Mouse (Mus musculus) liver, embryonic 11.5 days (tissue): ENCODE results near the gene Timp2. TPM values are rescaled to one million over a fixed set of nuclear protein-coding genes. Genes with fewer than 3 reads are reported as not detected.

Experiments
- ATAC-seq: fragments of 200-750 bp; cut with Nextera tagmentation; replicated peaks from 2 replicates; pipeline ENCODE4 v1.8.0; 2017; ENCODE audit warnings: moderate number of reproducible peaks, mild to moderate bottlenecking, moderate TSS enrichment, moderate library complexity; ENCODE audit not compliant: low FRiP score
- DNase-seq: peaks from one replicate; pipeline ENCODE4 v3.0.0-alpha.2; 2017; ENCODE audit warnings: low spot score
- H3K27ac ChIP-seq: fragments of 300-500 bp; sonication (generic); 2 replicates; pipeline ENCODE4 v1.5.1; 2014; ENCODE audit warnings: mild to moderate bottlenecking, low read depth, low read length, control low read depth
- H3K27me3 ChIP-seq: fragments of 300-500 bp; sonication (generic); replicated peaks from 2 replicates; pipeline ENCODE4 v1.6.1; 2014; ENCODE audit warnings: low read length, mixed read lengths; ENCODE audit not compliant: control insufficient read depth, insufficient read depth
- H3K36me3 ChIP-seq: fragments of 300-500 bp; sonication (generic); 2 replicates; pipeline ENCODE4 v1.6.1; 2014; ENCODE audit warnings: mild to moderate bottlenecking, low read length, moderate library complexity, mixed read lengths; ENCODE audit not compliant: control insufficient read depth, insufficient read depth
- H3K4me1 ChIP-seq: fragments of 300-500 bp; sonication (generic); replicated peaks from 2 replicates; pipeline ENCODE4 v1.6.1; 2014; ENCODE audit warnings: low read length, mixed read lengths; ENCODE audit not compliant: control insufficient read depth, insufficient read depth
- H3K4me2 ChIP-seq: fragments of 300-500 bp; sonication (generic); 2 replicates; pipeline ENCODE4 v1.6.1; 2014; ENCODE audit warnings: mild to moderate bottlenecking, control low read depth, moderate library complexity
- H3K4me3 ChIP-seq: fragments of 300-500 bp; sonication (generic); 2 replicates; pipeline ENCODE4 v1.5.1; 2014; ENCODE audit warnings: low read depth, low read length, control low read depth
- H3K9ac ChIP-seq: fragments of 300-500 bp; sonication (generic); 2 replicates; pipeline ENCODE4 v1.6.1; 2014; ENCODE audit warnings: low read depth, low read length, control low read depth
- H3K9me3 ChIP-seq: fragments of 300-500 bp; sonication (generic); 2 replicates; pipeline ENCODE4 v1.6.1; 2016; ENCODE audit warnings: low read length, inconsistent platforms, mixed read lengths; ENCODE audit not compliant: control insufficient read depth
- WGBS: fragments of 180-500 bp; shearing (Covaris S2); extraction: QIAGEN DNeasy Blood & Tissue Kit; methylation state at CpG from one replicate; pipeline ENCODE4 v1.1.7; 2014; 5-methylcytosine and 5-hydroxymethylcytosine counted together
- polyA plus RNA-seq: library from polyadenylated mRNA; unstranded; fragments of >200 nt; fragmentation: Nextera tagmentation; extraction: Ambion mirVana; gene quantifications from 2 replicates; pipeline ENCODE4 v1.2.1, GENCODE M21; 2014

The Timp2 gene
- polyA plus RNA-seq, 1 experiment from 2014 or later, result 17.8 TPM

DNA sequence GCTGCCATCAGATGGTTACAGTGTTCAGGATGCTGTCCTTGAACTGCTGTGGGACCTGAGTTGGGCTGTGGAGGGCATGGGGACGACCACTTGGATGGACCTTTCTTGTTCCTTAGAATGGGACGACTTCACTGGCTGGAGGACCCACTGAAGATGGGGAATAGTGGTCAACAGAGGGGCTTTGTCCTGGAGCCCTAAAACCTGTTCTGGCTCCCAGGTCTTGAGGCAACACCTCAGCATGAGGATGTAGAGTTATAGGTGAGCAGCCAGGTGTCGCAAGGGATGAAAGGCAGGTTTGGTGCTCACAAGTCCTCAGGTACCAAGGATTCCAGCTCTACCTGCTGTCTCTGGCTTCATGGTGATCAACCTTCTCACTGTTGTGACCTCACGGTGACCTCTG is 29.0 kb downstream of the Timp2 start:
- peaks cover 3% of the 10 kb centered on the region for H3K4me1 ChIP-seq
- no peak overlapping the region for H3K27ac ChIP-seq
- no peak overlapping the region for H3K4me3 ChIP-seq
- H3K36me3 ChIP-seq, result no peaks in the 10 kb centered on the region; the same call in 1 of the 2 replicates
- no peaks in the 10 kb centered on the region for H3K27me3 ChIP-seq
- H3K4me2 ChIP-seq, result no peak overlapping the region
- H3K9ac ChIP-seq, result no peak overlapping the region
- WGBS, result 82% methylated on average over 4 of the region's 4 CpGs
- no peaks in the 10 kb centered on the region for H3K9me3 ChIP-seq
- DNase-seq (no peak), ATAC-seq (no peak)

DNA sequence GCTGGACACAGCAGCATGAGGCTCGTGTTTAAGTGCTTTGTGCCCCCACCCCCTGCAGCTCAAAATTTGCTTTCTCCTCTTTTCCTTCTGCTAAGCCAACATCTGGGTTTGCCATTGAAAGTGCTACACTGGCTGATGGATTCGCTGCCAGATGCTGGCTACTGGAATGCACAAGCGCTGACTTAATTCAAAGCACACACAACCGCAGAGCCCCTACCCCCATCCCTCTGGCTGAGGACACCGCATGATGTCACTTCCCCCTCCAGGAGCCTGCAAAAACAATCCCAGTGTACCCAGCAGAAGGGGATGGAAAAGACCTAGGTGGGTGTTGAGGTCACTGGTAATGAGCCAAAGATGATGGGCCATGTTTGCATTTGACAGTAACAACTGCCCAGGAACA is 31.0 kb downstream of the Timp2 start:
- Histone ChIP-seq H3K4me1 (peaks cover 3% of the 10 kb centered on the region), H3K9ac (no peak overlapping the region), H3K27ac (no peak overlapping the region), H3K4me2 (no peak overlapping the region), H3K9me3 (no peaks in the 10 kb centered on the region), H3K4me3 (no peak overlapping the region), H3K27me3 (no peaks in the 10 kb centered on the region), H3K36me3 (0 out of 2 replicates have a peak, but pooled peaks cover 2% of the 10 kb centered on the region)
- no peak for ATAC-seq
- no peak for DNase-seq
- WGBS, result 41% methylated on average over 5 of the region's 5 CpGs

DNA sequence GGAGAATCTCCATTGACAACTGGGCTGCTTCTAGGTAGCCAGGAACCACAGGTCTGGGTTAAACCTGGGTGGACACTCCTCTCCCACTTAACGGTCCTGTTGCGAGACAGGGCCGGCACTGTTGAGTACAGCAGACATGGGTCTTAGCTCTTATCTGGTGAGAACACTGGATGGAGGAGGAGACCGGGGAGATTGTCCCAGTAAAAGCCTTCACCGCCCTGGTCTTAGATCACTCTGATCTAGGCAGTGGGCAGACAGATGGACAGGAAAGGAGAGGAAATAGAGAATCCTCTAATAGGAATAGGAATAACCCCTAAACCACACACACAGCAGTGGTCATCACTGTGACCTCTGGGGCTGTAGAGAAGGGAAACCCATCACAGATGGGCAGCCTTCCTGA is 31.6 kb downstream of the Timp2 start:
- Histone ChIP-seq H3K27me3 (no peaks in the 10 kb centered on the region), H3K4me1 (peaks cover 3% of the 10 kb centered on the region), H3K9me3 (no peaks in the 10 kb centered on the region), H3K9ac (no peak overlapping the region), H3K36me3 (0 out of 2 replicates have a peak, but pooled peaks cover 2% of the 10 kb centered on the region), H3K4me2 (no peak overlapping the region), H3K4me3 (no peak overlapping the region), H3K27ac (no peak overlapping the region)
- WGBS, result 26% methylated on average over 5 of the region's 5 CpGs
- ATAC-seq, result no peak
- no peak for DNase-seq

DNA sequence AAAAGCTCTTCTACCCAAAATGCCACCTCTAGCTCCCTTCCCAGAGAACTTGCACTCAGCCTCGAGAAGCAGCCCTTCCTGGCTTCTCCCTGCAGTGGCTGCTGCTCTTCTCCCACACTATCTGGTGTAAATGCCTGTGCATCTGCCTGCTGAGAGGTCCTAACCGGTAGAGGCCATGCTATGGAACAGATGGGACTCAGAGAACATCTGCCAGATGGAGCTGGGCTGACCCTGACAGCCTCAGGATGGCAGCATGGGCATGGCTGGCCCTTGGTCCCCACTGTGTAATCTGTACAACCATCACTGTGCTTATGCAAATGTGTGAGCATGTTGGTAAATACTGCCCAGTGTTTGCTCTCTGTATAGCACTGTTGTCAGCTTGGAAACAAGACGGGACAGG is 32.9 kb downstream of the Timp2 start:
- peaks cover 3% of the 10 kb centered on the region for H3K4me1 ChIP-seq
- ATAC-seq (no peak), DNase-seq (no peak)
- no peak overlapping the region for H3K4me3 ChIP-seq
- H3K27ac ChIP-seq, result no peak overlapping the region
- 0 out of 2 replicates have a peak, but pooled peaks cover 2% of the 10 kb centered on the region for H3K36me3 ChIP-seq
- no peak overlapping the region for H3K9ac ChIP-seq
- no peaks in the 10 kb centered on the region for H3K9me3 ChIP-seq
- WGBS, result 51% methylated on average over 3 of the region's 3 CpGs
- no peaks in the 10 kb centered on the region for H3K27me3 ChIP-seq
- no peak overlapping the region for H3K4me2 ChIP-seq

DNA sequence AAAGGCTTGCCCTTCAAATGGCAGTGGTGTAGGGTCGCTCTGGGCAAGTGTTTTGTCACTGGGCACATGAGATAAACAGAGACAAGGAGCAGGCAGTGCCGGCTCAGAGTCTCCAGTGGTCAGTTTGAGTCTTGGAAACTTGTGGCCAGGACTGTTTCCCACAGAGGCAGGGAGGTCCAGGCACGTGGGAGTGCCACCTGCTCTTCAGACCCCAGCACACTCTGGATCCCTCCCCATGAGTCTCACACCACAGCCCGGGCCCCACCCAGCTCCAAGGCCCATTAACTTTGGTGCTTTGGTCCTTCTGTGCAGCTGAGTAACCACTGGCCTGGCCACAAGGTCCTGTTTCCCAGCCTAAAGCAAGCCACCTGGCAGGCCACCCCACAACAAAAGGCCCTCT is 33.6 kb downstream of the Timp2 start:
- no peak overlapping the region for H3K27ac ChIP-seq
- no peak for DNase-seq
- H3K9ac ChIP-seq, result no peak overlapping the region
- 68% methylated on average over 4 of the region's 4 CpGs for WGBS
- no peaks in the 10 kb centered on the region; the same call in none of the 2 replicates for H3K4me1 ChIP-seq
- no peaks in the 10 kb centered on the region for H3K9me3 ChIP-seq
- 0 out of 2 replicates have a peak, but pooled peaks cover 2% of the 10 kb centered on the region for H3K36me3 ChIP-seq
- no peak for ATAC-seq
- no peak overlapping the region for H3K4me2 ChIP-seq
- no peak overlapping the region for H3K4me3 ChIP-seq
- H3K27me3 ChIP-seq, result no peaks in the 10 kb centered on the region

DNA sequence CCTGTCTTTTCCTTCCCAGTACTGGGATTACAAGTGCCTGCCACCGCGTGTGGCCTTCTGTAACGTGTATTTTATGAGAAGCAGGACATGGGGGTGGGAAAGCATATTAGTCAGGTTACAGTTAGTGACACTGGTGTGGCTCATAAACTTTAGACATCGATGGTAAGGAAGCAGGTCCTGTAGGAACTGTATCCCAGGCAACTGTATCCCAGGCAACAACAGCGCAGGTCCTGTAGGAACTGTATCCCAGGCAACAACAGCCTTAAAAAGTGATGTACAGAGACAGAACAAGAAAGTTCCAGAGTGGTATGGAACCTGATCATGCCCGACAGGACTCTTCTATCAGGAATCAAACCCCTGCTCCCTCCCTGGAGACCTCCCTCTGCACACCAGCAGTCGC is 34.0 kb downstream of the Timp2 start:
- ATAC-seq, result no peak
- 82% methylated on average over 7 of the region's 7 CpGs for WGBS

DNA sequence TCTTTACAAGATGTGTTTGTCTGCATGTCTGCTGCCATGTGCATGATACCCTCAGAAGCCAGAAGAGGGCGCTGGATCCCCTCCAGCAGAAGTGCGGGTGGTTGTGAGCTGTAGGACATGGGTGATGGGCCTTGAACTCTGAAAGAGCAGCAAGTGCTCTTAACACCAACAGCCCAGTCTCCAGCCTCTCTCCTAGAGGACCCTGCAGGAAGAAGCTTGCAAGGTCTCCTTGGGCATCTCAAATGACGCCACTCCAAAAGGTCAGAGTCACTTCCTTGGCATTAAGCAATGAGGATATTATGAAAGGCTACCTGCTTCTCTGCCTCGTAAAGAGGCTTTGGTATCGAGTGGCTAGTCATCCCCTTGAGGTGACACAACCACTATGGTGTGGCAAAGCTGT is 36.9 kb downstream of the Timp2 start:
- ATAC-seq, result no peak
- no peak overlapping the region for H3K27ac ChIP-seq
- 52% methylated on average over 5 of the region's 5 CpGs for WGBS

More for the DNA sequence above, 34.0 kb downstream of the Timp2 start:
- Histone ChIP-seq H3K4me1 (no peaks in the 10 kb centered on the region; the same call in none of the 2 replicates), H3K27me3 (no peaks in the 10 kb centered on the region), H3K36me3 (0 out of 2 replicates have a peak, but pooled peaks cover 2% of the 10 kb centered on the region), H3K9me3 (no peaks in the 10 kb centered on the region), H3K9ac (no peak overlapping the region), H3K27ac (no peak overlapping the region), H3K4me2 (no peak overlapping the region), H3K4me3 (no peak overlapping the region)
- DNase-seq, result no peak

DNA sequence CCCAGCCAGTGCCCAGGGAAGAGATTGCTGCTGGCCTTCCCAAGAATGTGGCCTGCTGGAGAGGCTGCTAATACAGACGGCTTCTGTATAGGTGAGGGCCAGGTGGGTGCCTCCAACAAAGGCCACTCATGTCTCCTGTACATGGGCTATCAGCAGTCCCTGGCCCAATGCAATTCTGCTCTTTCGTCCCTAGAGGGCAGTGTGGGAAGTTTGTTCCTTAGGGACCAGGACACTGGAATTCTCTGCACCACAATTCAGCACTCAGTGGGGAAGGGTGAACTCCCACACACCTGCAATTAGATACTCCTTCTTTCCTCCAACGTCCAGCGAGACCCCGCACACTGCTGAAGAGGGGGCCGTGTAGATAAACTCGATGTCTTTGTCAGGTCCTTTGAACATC is 38.4 kb downstream of the Timp2 start:
- H3K9me3 ChIP-seq, result no peaks in the 10 kb centered on the region
- no peaks in the 10 kb centered on the region for H3K4me1 ChIP-seq
- H3K9ac ChIP-seq, result no peak overlapping the region
- H3K4me2 ChIP-seq, result no peak overlapping the region
- H3K36me3 ChIP-seq, result 0 out of 2 replicates have a peak, but pooled peaks cover 2% of the 10 kb centered on the region
- 15% methylated on average over 7 of the region's 7 CpGs for WGBS
- no peaks in the 10 kb centered on the region for H3K27me3 ChIP-seq
- no peak for DNase-seq
- no peak overlapping the region for H3K27ac ChIP-seq
- no peak for ATAC-seq
- H3K4me3 ChIP-seq, result no peak overlapping the region

More for the DNA sequence above, 36.9 kb downstream of the Timp2 start:
- Histone ChIP-seq H3K4me2 (no peak overlapping the region), H3K4me3 (no peak overlapping the region), H3K27me3 (no peaks in the 10 kb centered on the region), H3K9me3 (no peaks in the 10 kb centered on the region), H3K4me1 (no peaks in the 10 kb centered on the region), H3K9ac (no peak overlapping the region), H3K36me3 (0 out of 2 replicates have a peak, but pooled peaks cover 2% of the 10 kb centered on the region)
- DNase-seq, result no peak

DNA sequence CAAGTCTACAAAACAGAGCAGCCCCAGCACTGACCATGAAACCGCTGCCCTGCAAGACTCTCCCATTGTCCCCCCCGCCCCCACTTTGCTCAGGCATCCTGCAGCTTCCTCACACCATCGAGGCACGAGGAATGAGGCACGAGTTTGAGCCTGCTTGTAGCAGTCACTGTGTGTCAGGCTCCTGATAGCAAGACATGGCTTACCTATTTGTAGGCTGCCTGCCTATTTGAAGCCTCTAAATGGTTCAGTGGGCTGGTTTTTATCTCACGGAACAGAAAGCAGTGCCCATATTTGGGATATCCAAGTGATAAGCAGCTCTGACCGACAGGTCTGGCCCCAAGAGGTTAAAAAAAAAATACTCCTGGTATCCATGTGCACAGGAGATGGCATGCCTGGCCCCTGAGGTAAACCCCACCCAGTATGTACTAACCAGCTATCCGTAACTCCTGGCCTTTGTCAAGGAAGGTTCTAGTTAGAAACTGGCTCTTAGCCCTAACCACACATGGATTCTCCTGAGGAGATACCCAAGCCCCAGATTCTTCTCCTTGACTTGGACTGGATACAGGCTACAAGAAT is 39.2 kb downstream of the Timp2 start:
- H3K4me2 ChIP-seq, result no peak overlapping the region
- no peaks in the 10 kb centered on the region for H3K9me3 ChIP-seq
- DNase-seq (no peak), ATAC-seq (peak; percentile 53)
- no peak overlapping the region for H3K27ac ChIP-seq
- no peak overlapping the region for H3K9ac ChIP-seq
- H3K36me3 ChIP-seq, result 0 out of 2 replicates have a peak, but pooled peaks cover 2% of the 10 kb centered on the region
- no peaks in the 10 kb centered on the region for H3K4me1 ChIP-seq
- no peak overlapping the region for H3K4me3 ChIP-seq
- 52% methylated on average over 8 of the region's 8 CpGs for WGBS
- no peaks in the 10 kb centered on the region for H3K27me3 ChIP-seq
